Mouse (Mus musculus): ENCODE measurements at regions not wholly inside any gene's neighbourhood (a gene's known extent, or its start where the extent isn't known, plus 50 kb on each side); places are given as distances from the start of the nearest gene placed in this dataset.

GRCm38 (mm10) chr2:72555556-72555955 lies 79.6 kb downstream of the Cdca7 start:
- Histone ChIP-seq H3K4me2 (replicated peaks; ENCODE audit: low read depth, low read length) (no peak overlapping the region), H3K27ac (ENCODE audit: low read length) (no peak overlapping the region), H3K27me3 (replicated peaks; ENCODE audit: insufficient read depth, low read length) (no peaks in the 10 kb centered on the region), H3K4me3 (ENCODE audit: low read depth, low read length) (no peak overlapping the region), H3K9ac (replicated peaks; ENCODE audit: low read depth) (no peak overlapping the region), H3K36me3 (ENCODE audit: insufficient read depth, low read length) (no peaks in the 10 kb centered on the region), H3K4me1 (ENCODE audit: insufficient read depth, low read depth, low read length) (no peaks in the 10 kb centered on the region), H3K9me3 (ENCODE audit: low read length) (no peaks in the 10 kb centered on the region)
- TF ChIP-seq EP300 (IDR thresholded peaks at IDR 0.05) (no peak), CTCF (IDR thresholded peaks at IDR 0.05) (no peak)
- ATAC-seq (no peak), DNase-seq (ENCODE audit: low spot score) (no peak)
- 45% methylated on average over 6 of the region's 6 CpGs for WGBS

DNA sequence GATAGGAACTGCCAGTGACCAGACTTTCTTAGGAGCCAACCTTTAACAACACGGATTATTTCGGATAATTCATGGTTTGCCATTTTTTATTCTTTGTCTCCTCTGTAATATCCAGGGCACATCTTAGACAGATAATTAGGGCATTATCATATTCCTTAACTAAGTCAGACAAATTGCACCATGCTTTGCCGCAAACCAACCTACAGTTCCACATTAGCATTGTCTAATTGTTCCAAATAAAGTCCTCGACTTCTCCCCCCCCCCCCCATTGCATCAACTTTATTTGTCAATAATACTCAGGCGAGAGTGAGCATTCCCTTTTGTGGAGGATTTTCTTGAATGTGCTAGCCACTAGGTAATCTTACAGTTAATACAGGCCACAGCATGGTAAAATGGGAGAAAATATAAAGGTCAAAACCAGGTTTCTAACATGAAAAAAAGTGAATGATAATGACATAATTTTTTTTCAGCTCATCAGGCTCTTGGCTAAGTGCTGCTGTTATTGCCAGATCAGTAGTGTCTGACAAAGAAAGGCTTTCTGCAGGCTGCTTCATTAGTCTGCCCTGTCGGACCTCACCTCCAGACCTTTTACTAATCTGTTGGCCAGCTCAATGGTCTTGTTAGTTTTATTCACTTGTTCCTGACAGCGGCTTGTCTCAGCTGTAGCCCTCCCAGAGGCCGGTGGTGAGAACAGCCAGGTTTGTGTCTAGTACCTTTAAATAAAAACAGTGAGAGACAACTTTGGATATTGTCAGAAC lies 80.3 kb downstream of the Cdca7 start:
- 66% methylated on average over 8 of the region's 8 CpGs for WGBS
- Histone ChIP-seq H3K4me2 (replicated peaks; ENCODE audit: low read depth, low read length) (no peak overlapping the region), H3K9me3 (ENCODE audit: low read length) (no peaks in the 10 kb centered on the region), H3K4me3 (ENCODE audit: low read depth, low read length) (no peak overlapping the region), H3K4me1 (ENCODE audit: insufficient read depth, low read depth, low read length) (no peaks in the 10 kb centered on the region), H3K27me3 (replicated peaks; ENCODE audit: insufficient read depth, low read length) (no peaks in the 10 kb centered on the region), H3K36me3 (ENCODE audit: insufficient read depth, low read length) (no peaks in the 10 kb centered on the region), H3K9ac (replicated peaks; ENCODE audit: low read depth) (no peak overlapping the region), H3K27ac (ENCODE audit: low read length) (no peak overlapping the region)
- no peak for TF ChIP-seq EP300 (IDR thresholded peaks at IDR 0.05)
- TF ChIP-seq CTCF (IDR thresholded peaks at IDR 0.05): no peak
- DNase-seq (ENCODE audit: low spot score): peak; percentile 7
- no peak for ATAC-seq

- Histone ChIP-seq H3K4me3 (ENCODE audit: low read depth, low read length) (no peak overlapping the region), H3K9ac (replicated peaks; ENCODE audit: low read depth) (no peak overlapping the region), H3K9me3 (ENCODE audit: low read length) (no peaks in the 10 kb centered on the region), H3K27ac (ENCODE audit: low read length) (no peak overlapping the region), H3K27me3 (replicated peaks; ENCODE audit: insufficient read depth, low read length) (no peaks in the 10 kb centered on the region), H3K36me3 (ENCODE audit: insufficient read depth, low read length) (no peaks in the 10 kb centered on the region), H3K4me1 (ENCODE audit: insufficient read depth, low read depth, low read length) (no peaks in the 10 kb centered on the region), H3K4me2 (replicated peaks; ENCODE audit: low read depth, low read length) (no peak overlapping the region)
- ATAC-seq (no peak), DNase-seq (ENCODE audit: low spot score) (peak; percentile 19)
- 44% methylated on average over 3 of the region's 3 CpGs for WGBS
- TF ChIP-seq EP300 (IDR thresholded peaks at IDR 0.05): no peak
These were observed 81.2 kb downstream of the Cdca7 start for GRCm38 (mm10) chr2:72557161-72557560.

DNA sequence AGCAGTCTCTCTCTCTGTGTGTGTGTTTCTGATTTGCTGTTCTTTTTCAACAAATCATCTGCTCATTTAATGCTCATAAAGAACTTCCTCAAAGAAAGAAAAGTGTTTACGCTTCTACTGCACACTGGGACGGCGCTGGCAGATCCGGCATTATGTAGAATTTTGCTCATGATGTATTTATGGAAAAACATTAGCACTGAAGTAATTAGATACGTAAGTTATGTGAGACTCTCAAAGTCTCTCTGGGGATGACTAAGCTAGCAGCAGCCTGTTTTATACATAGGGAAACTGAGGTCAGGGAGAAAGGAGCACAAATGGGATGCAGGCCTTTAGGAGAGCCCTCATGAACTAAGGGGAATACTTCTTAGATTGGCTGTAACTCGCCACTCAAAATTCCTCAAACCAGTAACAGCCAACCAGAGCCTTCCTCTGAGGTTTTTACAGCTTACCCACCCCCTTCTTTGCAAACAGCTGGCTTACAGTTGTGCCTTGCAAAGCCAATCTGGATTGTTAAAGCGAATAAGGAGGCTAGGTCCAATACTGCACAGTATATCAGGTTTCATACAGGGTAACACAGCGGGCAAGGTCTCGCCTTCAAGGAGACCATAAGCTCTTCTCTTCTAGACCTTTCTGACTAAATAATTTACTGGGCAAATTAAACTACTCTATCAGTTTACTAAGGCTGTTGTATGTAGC lies 81.8 kb downstream of the Cdca7 start:
- 43% methylated on average over 9 of the region's 9 CpGs for WGBS
- no peak overlapping the region for H3K4me2 ChIP-seq (replicated peaks; ENCODE audit: low read depth, low read length)
- peak; percentile 24 for DNase-seq (ENCODE audit: low spot score)
- TF ChIP-seq CTCF (IDR thresholded peaks at IDR 0.05) (no peak), EP300 (IDR thresholded peaks at IDR 0.05) (no peak)
- no peaks in the 10 kb centered on the region for H3K9me3 ChIP-seq (ENCODE audit: low read length)
- no peaks in the 10 kb centered on the region for H3K27me3 ChIP-seq (replicated peaks; ENCODE audit: insufficient read depth, low read length)
- H3K36me3 ChIP-seq (ENCODE audit: insufficient read depth, low read length): no peaks in the 10 kb centered on the region
- H3K4me3 ChIP-seq (ENCODE audit: low read depth, low read length): no peak overlapping the region
- no peak overlapping the region for H3K9ac ChIP-seq (replicated peaks; ENCODE audit: low read depth)
- ATAC-seq: 0 out of 2 replicates have a peak, but pooled peaks have one; percentile 9
- no peak overlapping the region for H3K27ac ChIP-seq (ENCODE audit: low read length)
- no peaks in the 10 kb centered on the region for H3K4me1 ChIP-seq (ENCODE audit: insufficient read depth, low read depth, low read length)

DNA sequence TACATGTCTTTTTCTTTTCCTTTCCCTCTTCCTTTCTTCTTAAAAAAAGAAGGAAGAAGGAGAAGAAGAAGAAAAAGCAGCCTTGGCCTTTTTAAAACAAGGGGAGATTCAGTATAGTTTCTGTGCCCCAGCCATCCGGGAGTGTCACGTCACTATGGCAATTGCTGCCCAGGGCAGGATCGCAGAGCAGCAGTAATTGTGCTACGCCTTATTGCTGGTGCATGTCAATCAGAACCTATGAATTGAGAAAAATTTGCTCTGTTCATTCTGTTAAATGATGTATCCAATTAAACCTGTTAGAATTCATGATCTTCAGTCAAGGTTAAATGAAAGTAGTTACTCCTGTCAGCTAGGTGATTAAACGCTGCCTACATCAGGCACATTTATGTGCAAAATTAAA lies 85.4 kb downstream of the Cdca7 start:
- H3K27ac ChIP-seq (ENCODE audit: low read length): no peak overlapping the region
- no peaks in the 10 kb centered on the region for H3K36me3 ChIP-seq (ENCODE audit: insufficient read depth, low read length)
- 89% methylated on average over 5 of the region's 5 CpGs for WGBS
- no peak overlapping the region for H3K9ac ChIP-seq (replicated peaks; ENCODE audit: low read depth)
- ATAC-seq (no peak), DNase-seq (ENCODE audit: low spot score) (no peak)
- no peaks in the 10 kb centered on the region for H3K9me3 ChIP-seq (ENCODE audit: low read length)
- no peaks in the 10 kb centered on the region for H3K27me3 ChIP-seq (replicated peaks; ENCODE audit: insufficient read depth, low read length)
- TF ChIP-seq EP300 (IDR thresholded peaks at IDR 0.05) (no peak), CTCF (IDR thresholded peaks at IDR 0.05) (no peak)
- H3K4me1 ChIP-seq (ENCODE audit: insufficient read depth, low read depth, low read length): no peaks in the 10 kb centered on the region
- H3K4me2 ChIP-seq (replicated peaks; ENCODE audit: low read depth, low read length): no peak overlapping the region
- H3K4me3 ChIP-seq (ENCODE audit: low read depth, low read length): no peak overlapping the region

DNA sequence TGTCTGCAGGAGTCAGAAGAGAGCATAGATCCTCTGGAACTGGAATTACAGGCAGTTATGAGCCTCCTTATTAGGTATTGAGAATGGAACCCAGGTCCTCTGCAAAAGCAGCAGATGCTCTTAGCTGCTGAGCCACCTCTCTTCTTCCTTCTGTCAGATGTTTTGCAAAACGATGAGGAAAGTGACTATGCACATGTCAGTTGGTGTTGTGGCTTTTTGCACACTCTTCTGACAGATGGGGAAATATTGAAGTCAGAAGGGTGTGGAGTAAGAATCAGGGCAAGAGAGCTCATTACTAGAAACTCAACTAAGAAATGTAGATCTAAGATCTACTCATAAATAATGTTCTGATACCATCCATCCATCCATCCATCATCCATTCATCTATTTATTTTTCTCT lies 102.4 kb downstream of the Cdca7 start:
- H3K9ac ChIP-seq (replicated peaks; ENCODE audit: low read depth): no peak overlapping the region
- no peaks in the 10 kb centered on the region for H3K27me3 ChIP-seq (replicated peaks; ENCODE audit: insufficient read depth, low read length)
- DNase-seq (ENCODE audit: low spot score): no peak
- H3K4me2 ChIP-seq (replicated peaks; ENCODE audit: low read depth, low read length): no peak overlapping the region
- no peaks in the 10 kb centered on the region for H3K36me3 ChIP-seq (ENCODE audit: insufficient read depth, low read length)
- no peaks in the 10 kb centered on the region for H3K4me1 ChIP-seq (ENCODE audit: insufficient read depth, low read depth, low read length)
- H3K27ac ChIP-seq (ENCODE audit: low read length): no peak overlapping the region
- H3K9me3 ChIP-seq (ENCODE audit: low read length): no peaks in the 10 kb centered on the region
- ATAC-seq: no peak
- no peak overlapping the region for H3K4me3 ChIP-seq (ENCODE audit: low read depth, low read length)
- TF ChIP-seq EP300 (IDR thresholded peaks at IDR 0.05): no peak
- WGBS: 54% methylated on average over 1 of the region's 1 CpGs
